ENCODE assay signal across 8 mouse cellular contexts in genomic region chr2:130450434-130450796, GRCm38 (mm10). TPM values are rescaled to one million over a fixed set of nuclear protein-coding genes. Genes with fewer than 3 reads are reported as not detected.
DNase-seq lines count a peak whose midpoint lies in the region; ATAC-seq and TF ChIP-seq lines count a peak whose summit lies in the region.

No protein-coding gene starts in this region.

- H3K36me3 ChIP-seq in forebrain, postnatal 0 days (ENCODE audit: insufficient read depth): no peaks in the 10 kb centered on the region
- H3K36me3 ChIP-seq in hindbrain, embryonic 13.5 days: no peaks in the 10 kb centered on the region; the same call in 1 of the 2 replicates

- DNase-seq in MN1 (ENCODE audit: low spot score) (peak; percentile 67), adipocyte (ENCODE audit: low spot score) (no peak)
- peak; percentile 52 for DNase-seq in c-Kit-positive CD71-positive TER-119-positive erythroid progenitor cells, embryonic 14.5 days (ENCODE audit: low spot score)
- DNase-seq in forebrain, postnatal 0 days: no peak
- DNase-seq in left cerebral cortex, adult 18-20 months (ENCODE audit: low spot score in 2 of 2): peak; percentile 64 to 78
- DNase-seq in lung, postnatal 10 days: peak; percentile 76
- peak; percentile 82 for DNase-seq in right cerebral cortex, adult 18-20 months

- peak overlapping the region; percentile 92 for H3K27ac ChIP-seq in forebrain, postnatal 0 days (ENCODE audit: low read depth, low read length)
- peak overlapping the region; percentile 92 for H3K27ac ChIP-seq in hindbrain, embryonic 13.5 days

- peak overlapping the region; percentile 60 for H3K4me2 ChIP-seq in forebrain, postnatal 0 days (ENCODE audit: low read depth)
- peak overlapping the region; percentile 86 for H3K4me2 ChIP-seq in hindbrain, embryonic 13.5 days

- WGBS in forebrain, postnatal 0 days: 1% methylated on average over 44 of the region's 47 CpGs
- 0% methylated on average over 43 of the region's 47 CpGs for WGBS in hindbrain, embryonic 13.5 days

- no peaks in the 10 kb centered on the region for H3K9me3 ChIP-seq in forebrain, postnatal 0 days (ENCODE audit: low read length)
- H3K9me3 ChIP-seq in hindbrain, embryonic 13.5 days: no peaks in the 10 kb centered on the region

- H3K27me3 ChIP-seq in forebrain, postnatal 0 days (ENCODE audit: insufficient read depth, low read length): no peaks in the 10 kb centered on the region
- H3K27me3 ChIP-seq in hindbrain, embryonic 13.5 days: peaks cover 8% of the 10 kb centered on the region

- no peak for TF ChIP-seq CTCF in forebrain, postnatal 0 days (IDR thresholded peaks at IDR 0.05; ENCODE audit: low read depth)

- H3K4me1 ChIP-seq in forebrain, postnatal 0 days (ENCODE audit: insufficient read depth): peaks cover 33% of the 10 kb centered on the region
- peaks cover 37% of the 10 kb centered on the region for H3K4me1 ChIP-seq in hindbrain, embryonic 13.5 days (replicated peaks)

- peak overlapping the region; percentile 90 for H3K4me3 ChIP-seq in forebrain, postnatal 0 days (ENCODE audit: low read depth, low read length)
- H3K4me3 ChIP-seq in hindbrain, embryonic 13.5 days: peak overlapping the region; percentile 80

- peak overlapping the region; percentile 90 for H3K9ac ChIP-seq in forebrain, postnatal 0 days
- H3K9ac ChIP-seq in hindbrain, embryonic 13.5 days: peak overlapping the region; percentile 89

- peak; percentile 86 for ATAC-seq in forebrain, postnatal 0 days
- peak; percentile 87 for ATAC-seq in hindbrain, embryonic 13.5 days (ENCODE audit: low FRiP score)

RNA-seq across cellular contexts. Expression of gene Ptpra, which starts 0.3 kb away (rescaled TPM):
- 154 and 167 TPM in 2 replicates for total RNA-seq in forebrain, postnatal 0 days (2014; rRNA removed)
- polyA plus RNA-seq in forebrain, postnatal 0 days (2015; fragmentation: Nextera tagmentation; extraction: Ambion mirVana): 142 and 162 TPM in 2 replicates
- 123 and 126 TPM in 2 replicates for polyA plus RNA-seq in hindbrain, embryonic 13.5 days (2015; fragmentation: Nextera tagmentation; extraction: Ambion mirVana)
- total RNA-seq in left cerebral cortex, adult 18-20 months (2021): 100 to 1,000 TPM; 214 to 229 TPM

RNA-seq across cellular contexts. Expression of gene Pced1a, which starts 25.9 kb away (rescaled TPM):
- 15.9 and 18.0 TPM in 2 replicates for total RNA-seq in forebrain, postnatal 0 days (2014; rRNA removed)
- 7.9 and 9.2 TPM in 2 replicates for polyA plus RNA-seq in forebrain, postnatal 0 days (2015; fragmentation: Nextera tagmentation; extraction: Ambion mirVana)
- polyA plus RNA-seq in hindbrain, embryonic 13.5 days (2015; fragmentation: Nextera tagmentation; extraction: Ambion mirVana): 12.0 and 12.2 TPM in 2 replicates
- 10 to 100 TPM; 19.5 to 22.1 TPM for total RNA-seq in left cerebral cortex, adult 18-20 months (2021)

RNA-seq across cellular contexts. Expression of gene Vps16, which starts 26.3 kb away (rescaled TPM):
- 78.7 and 99.8 TPM in 2 replicates for total RNA-seq in forebrain, postnatal 0 days (2014; rRNA removed)
- 68.7 and 76.7 TPM in 2 replicates for polyA plus RNA-seq in forebrain, postnatal 0 days (2015; fragmentation: Nextera tagmentation; extraction: Ambion mirVana)
- polyA plus RNA-seq in hindbrain, embryonic 13.5 days (2015; fragmentation: Nextera tagmentation; extraction: Ambion mirVana): 99.9 and 113 TPM in 2 replicates
- 10 to 100 TPM; 88.2 to 88.6 TPM for total RNA-seq in left cerebral cortex, adult 18-20 months (2021)

RNA-seq across cellular contexts. Expression of gene Tmem239, which starts 44.1 kb away (rescaled TPM):
- not detected in 2 replicates for total RNA-seq in forebrain, postnatal 0 days (2014; rRNA removed)
- polyA plus RNA-seq in forebrain, postnatal 0 days (2015; fragmentation: Nextera tagmentation; extraction: Ambion mirVana): 0.16 TPM in 1 of 2 replicates, not detected in the other
- polyA plus RNA-seq in hindbrain, embryonic 13.5 days (2015; fragmentation: Nextera tagmentation; extraction: Ambion mirVana): 0.23 and 0.38 TPM in 2 replicates
- not detected for total RNA-seq in left cerebral cortex, adult 18-20 months (2021)

RNA-seq across cellular contexts. Expression of gene 1700020A23Rik, which starts 45.4 kb away (rescaled TPM):
- total RNA-seq in forebrain, postnatal 0 days (2014; rRNA removed): not detected in 2 replicates
- 0.45 TPM in 1 of 2 replicates, not detected in the other for polyA plus RNA-seq in forebrain, postnatal 0 days (2015; fragmentation: Nextera tagmentation; extraction: Ambion mirVana)
- 0.68 and 0.83 TPM in 2 replicates for polyA plus RNA-seq in hindbrain, embryonic 13.5 days (2015; fragmentation: Nextera tagmentation; extraction: Ambion mirVana)
- not detected for total RNA-seq in left cerebral cortex, adult 18-20 months (2021)

Comparison
In these comparisons a context has a peak if more than half of its experiments do, and no peak if none do; other contexts are left out.
1. DNase-seq: peak in MN1 (single experiment), c-Kit-positive CD71-positive TER-119-positive erythroid progenitor cells, embryonic 14.5 days (single experiment), left cerebral cortex, adult 18-20 months (2 of 2), lung, postnatal 10 days (single experiment) and right cerebral cortex, adult 18-20 months (single experiment); none in forebrain, postnatal 0 days (single experiment) and adipocyte (single experiment).